Mouse (Mus musculus): Measurements from ENCODE around the gene Hrnr.

The Hrnr gene

GRCm38 (mm10) chr3:93319449-93319848 is at the start of gene Hrnr:
Gene Hrnr (plus strand): TSS chr3:93319749.
- DNase-seq = no peak

GRCm38 (mm10) chr3:93273223-93273622 is 46.3 kb upstream of the Hrnr start, which contains the start of gene Flg:
Gene Flg (plus strand): TSS chr3:93273523.
- no peak for DNase-seq

GRCm38 (mm10) chr3:93297542-93297941 is 22.0 kb upstream of the Hrnr start:
- no peak for DNase-seq

- DNase-seq = no peak
Measured at GRCm38 (mm10) chr3:93299832-93300231, 19.7 kb upstream of the Hrnr start.

- no peak for DNase-seq
Measured at GRCm38 (mm10) chr3:93301896-93302295, 17.7 kb upstream of the Hrnr start.

- DNase-seq = no peak
Measured at GRCm38 (mm10) chr3:93306142-93306541, 13.4 kb upstream of the Hrnr start.

- DNase-seq = no peak
Measured at GRCm38 (mm10) chr3:93311371-93311770, 8.2 kb upstream of the Hrnr start.

GRCm38 (mm10) chr3:93314388-93314787 is 5.2 kb upstream of the Hrnr start:
- DNase-seq = no peak

GRCm38 (mm10) chr3:93337749-93338148 is 18.2 kb downstream of the Hrnr start:
- DNase-seq = no peak

GRCm38 (mm10) chr3:93340021-93340420 is 20.5 kb downstream of the Hrnr start:
- no peak for DNase-seq

- DNase-seq = no peak
Measured at GRCm38 (mm10) chr3:93346896-93347295, 27.3 kb downstream of the Hrnr start.

- peak; percentile 87 for DNase-seq
Measured at GRCm38 (mm10) chr3:93360045-93360444, 40.5 kb downstream of the Hrnr start.

- no peak for DNase-seq
Measured at GRCm38 (mm10) chr3:93361933-93362574, 42.5 kb downstream of the Hrnr start.

- DNase-seq = no peak
Measured at GRCm38 (mm10) chr3:93366966-93367575, 47.5 kb downstream of the Hrnr start.

- DNase-seq = no peak
Measured at GRCm38 (mm10) chr3:93368171-93368570, 48.6 kb downstream of the Hrnr start.

- no peak for DNase-seq
Measured at GRCm38 (mm10) chr3:93373416-93373815, 53.9 kb downstream of the Hrnr start.

- no peak for DNase-seq
Measured at GRCm38 (mm10) chr3:93375196-93375595, 55.6 kb downstream of the Hrnr start.

- no peak for DNase-seq
Measured at GRCm38 (mm10) chr3:93375601-93376000, 56.1 kb downstream of the Hrnr start.

- DNase-seq = no peak
Measured at GRCm38 (mm10) chr3:93378146-93378545, 58.6 kb downstream of the Hrnr start.

All from thymus, postnatal 4 days (tissue).